Mouse (Mus musculus): ENCODE results near the gene Fgf7.

GRCm38 (mm10) chr2:126006742-126007141, 27.7 kb upstream of the Fgf7 start:
- TF ChIP-seq POLR2A (IDR thresholded peaks at IDR 0.05; ENCODE audit: borderline replicate concordance, extremely low read depth, insufficient read depth, insufficient read length, poor library complexity, severe bottlenecking): no peak
- no peak for TF ChIP-seq CTCF (IDR thresholded peaks at IDR 0.05; ENCODE audit: borderline replicate concordance, extremely low read depth, insufficient read depth, insufficient read length)
